Mouse (Mus musculus): ENCODE measurements around the gene Tagln2. TPM values are rescaled to one million over a fixed set of nuclear protein-coding genes. Genes with fewer than 3 reads are reported as not detected.

The Tagln2 gene
- polyA plus RNA-seq, 1 experiment: 837 TPM

DNA sequence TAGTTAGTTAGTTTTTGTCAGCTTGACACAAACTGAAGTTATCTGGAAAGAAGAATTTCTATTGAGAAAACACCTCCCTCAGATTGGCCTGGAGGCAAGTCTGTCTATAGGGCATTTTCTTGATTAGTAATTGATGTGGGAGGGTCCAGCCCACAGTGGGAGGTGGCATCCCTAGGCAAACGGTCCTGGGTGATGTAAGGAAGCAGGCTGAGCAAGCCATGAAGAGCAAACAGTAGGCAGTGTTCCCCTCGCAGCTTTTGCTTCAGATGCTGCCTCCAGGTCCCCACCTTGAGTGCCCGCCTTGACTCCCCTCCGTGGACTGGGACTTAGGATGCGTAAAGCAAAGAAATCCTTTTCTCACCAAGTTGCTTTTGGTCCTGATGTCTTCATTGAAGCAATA lies 9.4 kb downstream of the Tagln2 start:
- no peak for TF ChIP-seq GATA1 (IDR thresholded peaks at IDR 0.05; ENCODE audit: low read length)

DNA sequence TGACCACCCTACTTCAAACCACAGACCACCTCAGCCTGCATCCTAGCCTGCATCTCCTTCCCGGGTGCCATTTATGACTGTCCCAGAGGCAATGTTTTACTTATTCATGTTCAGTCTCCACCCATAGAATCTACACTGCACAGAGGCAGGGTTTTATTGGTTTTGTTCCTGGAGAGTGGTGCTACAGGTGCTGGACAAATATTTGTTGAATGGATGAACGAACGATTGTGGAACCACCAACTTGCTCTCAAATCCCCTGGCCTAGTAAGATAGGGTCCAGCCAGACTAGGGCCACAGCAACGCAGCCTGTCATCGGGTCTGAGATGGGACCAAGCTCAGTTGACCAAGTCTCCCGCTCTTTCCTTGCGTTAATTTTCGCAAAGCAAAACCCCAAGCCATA lies 10.1 kb downstream of the Tagln2 start:
- no peak for TF ChIP-seq GATA1 (IDR thresholded peaks at IDR 0.05; ENCODE audit: low read length)

DNA sequence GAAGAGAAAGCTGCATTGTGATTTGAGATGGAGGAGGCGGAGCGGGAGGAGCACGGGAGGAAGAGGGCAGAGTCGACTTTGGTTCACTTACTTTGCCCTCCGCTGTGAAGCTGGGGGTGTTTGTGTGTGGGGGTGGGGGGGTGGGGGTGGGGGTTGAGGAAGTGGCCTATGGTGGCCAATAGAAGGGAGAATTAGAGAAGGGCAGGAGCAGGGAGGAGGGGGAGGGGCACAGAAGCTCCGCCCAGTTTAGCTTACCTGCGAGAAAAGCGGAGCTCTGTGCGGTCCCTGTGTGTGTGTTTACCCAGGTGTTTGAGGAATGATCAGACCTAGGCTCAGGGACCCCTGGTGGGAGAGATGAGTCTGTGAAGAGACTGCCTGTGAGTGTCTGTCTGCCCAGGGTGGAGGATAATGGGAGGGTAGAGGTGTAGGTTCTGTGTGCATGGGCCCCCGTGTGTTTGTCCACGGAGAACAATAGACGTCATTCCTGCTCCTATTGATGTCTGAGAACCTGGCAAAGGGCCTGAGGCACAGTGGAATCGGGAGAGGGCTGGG lies 10.7 kb downstream of the Tagln2 start:
- no peak for TF ChIP-seq GATA1 (IDR thresholded peaks at IDR 0.05; ENCODE audit: low read length)

DNA sequence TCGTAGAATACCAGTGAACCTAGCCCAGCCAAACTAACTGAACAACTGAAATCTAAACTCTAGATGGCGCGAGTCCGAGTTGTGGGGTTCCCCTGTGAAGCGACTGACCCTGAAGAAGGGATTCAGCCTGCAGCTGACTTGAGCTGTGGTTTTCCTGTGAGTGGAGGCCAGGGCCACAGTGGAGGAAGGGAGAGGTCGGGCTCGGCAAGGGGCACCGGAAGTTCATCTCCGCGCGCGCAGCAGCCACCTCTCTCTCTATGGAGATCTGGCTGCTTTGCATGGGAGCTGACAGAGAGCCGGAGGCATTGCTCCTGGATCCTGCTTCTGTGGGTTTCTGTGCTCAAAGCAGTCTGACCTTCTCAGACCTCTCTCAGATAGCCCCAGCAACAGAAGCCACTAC lies 13.1 kb downstream of the Tagln2 start:
- TF ChIP-seq GATA1 (IDR thresholded peaks at IDR 0.05; ENCODE audit: low read length): no peak

DNA sequence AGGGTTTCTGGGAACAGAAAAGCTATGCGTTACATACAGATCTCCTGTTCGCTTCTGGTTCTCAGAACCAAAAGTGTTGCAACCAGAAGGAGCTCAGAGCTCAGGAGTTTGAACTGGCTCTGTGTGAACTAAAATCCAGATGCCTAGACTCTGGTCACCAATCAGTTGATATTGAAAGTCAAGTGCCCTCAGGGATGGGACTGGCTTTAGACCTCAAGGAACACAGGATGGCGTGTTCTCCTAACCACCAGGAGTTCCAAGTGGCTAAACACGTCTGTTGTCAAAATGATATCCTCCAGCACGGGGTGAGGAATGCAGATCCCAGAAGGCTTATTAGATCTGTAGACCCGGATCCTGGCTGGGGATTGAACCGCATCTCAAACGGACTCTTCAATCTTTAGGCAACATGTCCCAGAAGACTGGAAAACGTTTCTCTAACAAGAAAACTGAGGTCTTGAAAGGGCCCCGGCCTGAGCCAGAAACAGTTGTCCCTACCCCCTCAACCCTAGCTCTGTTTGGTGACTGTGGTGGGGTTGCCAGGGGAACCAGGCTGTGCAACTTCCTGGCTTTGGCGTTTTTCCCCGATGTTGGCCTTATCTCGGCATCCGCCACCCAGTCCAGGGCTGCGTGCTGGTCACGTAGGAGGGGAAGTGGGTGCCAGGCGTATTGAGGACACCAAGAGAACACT lies 13.8 kb downstream of the Tagln2 start:
- TF ChIP-seq GATA1 (IDR thresholded peaks at IDR 0.05; ENCODE audit: low read length): peak; percentile 17

DNA sequence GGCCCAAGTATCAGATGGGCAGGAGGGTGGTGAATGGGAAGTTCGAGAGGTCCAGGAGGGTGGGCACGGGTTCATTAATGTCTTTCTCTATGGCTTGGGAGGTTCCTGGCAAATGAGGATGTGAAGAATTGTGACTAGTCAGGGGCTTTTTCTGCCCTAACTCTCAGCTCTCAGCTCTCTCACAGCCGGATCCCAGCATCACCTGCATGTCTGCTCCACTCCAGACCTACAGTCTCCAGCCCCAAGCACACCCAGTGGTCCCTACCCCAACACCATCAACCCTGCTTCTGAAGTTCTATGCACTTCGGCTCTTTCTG lies 14.3 kb downstream of the Tagln2 start:
- no peak for TF ChIP-seq GATA1 (IDR thresholded peaks at IDR 0.05; ENCODE audit: low read length)

DNA sequence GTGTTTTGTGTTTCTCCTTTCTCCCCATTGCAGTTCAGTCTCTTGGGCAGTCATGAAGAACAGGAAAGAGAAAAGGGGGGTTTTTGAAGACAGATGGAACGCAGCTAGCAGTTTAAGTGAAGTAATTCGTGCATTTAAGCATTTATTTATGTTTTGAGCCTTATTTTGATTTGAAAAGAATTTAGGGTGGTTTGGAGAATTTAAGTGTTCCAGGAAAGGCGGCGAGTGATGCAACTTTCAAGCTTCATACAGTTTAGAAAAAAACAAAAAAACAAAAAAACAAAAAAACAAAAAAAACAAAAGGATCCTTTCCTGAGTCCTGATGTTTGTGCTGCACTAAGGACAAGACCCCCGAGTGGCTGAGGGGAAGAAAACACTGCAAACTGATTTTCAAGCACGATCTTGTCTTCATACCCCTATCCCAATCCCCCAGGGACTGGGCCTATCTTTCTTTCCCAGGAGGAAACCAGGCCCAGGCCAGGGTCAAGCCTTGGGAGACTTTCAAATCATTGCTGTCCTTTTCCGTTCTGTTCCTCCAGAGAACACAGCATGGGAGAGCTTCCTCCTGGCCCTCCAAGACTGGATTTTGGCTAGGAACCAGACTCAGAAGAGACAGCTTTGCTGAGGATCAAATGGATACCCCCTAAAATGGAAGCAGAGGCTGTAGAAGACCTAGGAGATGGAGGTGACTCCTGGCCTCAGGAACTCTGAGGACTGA lies 14.9 kb downstream of the Tagln2 start:
- no peak for TF ChIP-seq GATA1 (IDR thresholded peaks at IDR 0.05; ENCODE audit: low read length)

DNA sequence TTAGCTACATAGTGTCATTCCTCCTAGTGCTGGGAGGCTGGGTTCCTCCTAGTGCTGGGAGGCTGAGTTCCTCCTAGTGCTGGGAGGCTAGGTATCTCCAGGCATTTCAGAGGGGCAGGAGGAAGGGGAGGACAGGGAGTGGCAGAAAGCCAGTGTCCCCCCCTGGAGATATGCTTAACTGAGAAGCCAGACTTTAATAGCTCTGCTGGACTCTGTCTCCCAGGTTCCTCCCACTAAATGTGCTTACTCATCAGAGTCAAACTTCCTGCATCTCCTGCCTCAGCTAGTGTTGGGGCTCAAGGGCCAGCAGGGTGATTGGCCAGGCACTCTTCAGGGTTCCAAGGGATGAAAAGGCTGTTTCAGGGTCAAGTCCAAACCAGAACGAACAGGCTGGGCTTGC lies 15.5 kb downstream of the Tagln2 start:
- TF ChIP-seq GATA1 (IDR thresholded peaks at IDR 0.05; ENCODE audit: low read length): no peak

DNA sequence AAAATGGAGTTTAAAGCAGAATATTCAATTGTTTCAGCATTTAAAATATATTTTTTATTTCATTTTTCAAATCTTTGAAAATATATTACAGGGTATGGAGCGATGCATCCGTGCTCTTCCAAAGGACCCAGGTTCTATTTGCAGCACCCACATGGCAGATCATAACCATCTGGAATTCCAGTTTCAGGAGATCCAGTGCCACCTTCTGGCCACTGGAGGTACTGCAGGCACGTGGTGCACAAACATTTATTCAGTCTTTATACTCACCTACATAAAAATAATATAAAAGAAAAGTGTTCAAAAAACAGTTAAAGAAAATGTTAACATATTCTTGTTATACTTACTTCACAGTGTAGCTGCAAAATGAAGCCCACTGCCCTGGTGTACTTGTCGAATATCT lies 18.2 kb downstream of the Tagln2 start:
- no peak for TF ChIP-seq GATA1 (IDR thresholded peaks at IDR 0.05; ENCODE audit: low read length)

DNA sequence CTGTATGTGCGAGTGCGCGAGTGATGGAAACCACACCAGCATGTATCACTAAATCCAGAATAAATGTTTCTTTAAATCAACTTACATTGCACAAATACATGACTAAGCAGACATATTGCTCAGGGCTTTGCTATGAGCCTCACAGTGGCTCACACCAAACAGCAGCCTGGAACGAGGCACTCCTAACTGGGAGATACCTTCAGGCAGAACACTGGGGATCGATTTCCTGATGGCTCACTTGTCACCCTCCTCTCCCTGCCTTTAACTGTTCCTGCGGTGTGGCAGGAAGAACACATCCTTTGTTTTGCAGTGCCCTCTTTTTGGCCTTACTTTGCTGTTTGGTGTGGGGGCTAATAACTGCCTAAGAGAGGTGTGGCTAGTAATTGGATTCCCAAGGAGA lies 19.8 kb downstream of the Tagln2 start:
- TF ChIP-seq GATA1 (IDR thresholded peaks at IDR 0.05; ENCODE audit: low read length): no peak

DNA sequence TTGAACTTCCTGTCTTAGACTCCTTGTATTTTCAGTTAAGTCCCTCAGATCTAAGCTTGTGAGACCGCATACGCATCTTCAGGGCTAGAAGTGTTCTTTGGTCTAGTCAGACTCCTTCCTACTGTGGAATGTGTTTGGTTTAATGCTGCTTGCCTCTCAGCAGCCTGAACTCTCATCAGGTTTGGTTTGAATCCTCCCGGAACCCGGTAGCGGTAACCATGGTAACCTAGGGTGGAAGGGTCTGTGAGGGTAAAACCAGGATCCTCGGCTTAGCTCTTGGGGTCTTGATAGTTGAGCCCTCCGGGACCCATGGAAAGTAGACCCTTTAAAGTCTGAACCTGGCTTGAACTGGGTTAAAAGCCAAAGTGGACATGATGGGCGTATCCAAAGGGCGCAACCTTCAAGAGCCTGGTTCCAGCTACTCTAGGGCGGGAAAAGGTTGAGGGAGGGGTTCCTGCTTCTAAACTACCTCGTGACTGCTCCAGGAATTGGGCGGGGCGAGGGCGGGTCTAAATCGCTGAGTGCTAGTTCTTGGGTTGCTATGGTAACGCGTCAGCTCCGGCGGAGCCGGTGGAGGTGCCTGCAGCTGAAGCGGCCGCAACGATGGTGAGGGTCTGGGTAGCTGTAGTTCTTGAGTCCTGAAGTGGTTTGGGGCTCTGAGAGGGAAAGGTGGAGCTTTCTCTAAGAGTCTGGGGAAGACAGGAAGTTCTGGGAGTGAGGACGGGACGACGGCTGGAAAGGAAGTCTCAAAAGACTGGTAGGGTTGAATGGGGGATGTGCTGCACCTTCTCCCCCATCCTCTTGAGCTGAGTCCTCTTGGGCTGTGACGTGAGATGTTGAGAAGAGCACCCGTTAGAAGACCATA lies 21.0 kb downstream of the Tagln2 start, which contains the start of gene Cfap45:
Gene Cfap45, plus strand, starts transcription at position 226 of the 865 bp plus-strand sequence.
- TF ChIP-seq GATA1 (IDR thresholded peaks at IDR 0.05; ENCODE audit: low read length): no peak

DNA sequence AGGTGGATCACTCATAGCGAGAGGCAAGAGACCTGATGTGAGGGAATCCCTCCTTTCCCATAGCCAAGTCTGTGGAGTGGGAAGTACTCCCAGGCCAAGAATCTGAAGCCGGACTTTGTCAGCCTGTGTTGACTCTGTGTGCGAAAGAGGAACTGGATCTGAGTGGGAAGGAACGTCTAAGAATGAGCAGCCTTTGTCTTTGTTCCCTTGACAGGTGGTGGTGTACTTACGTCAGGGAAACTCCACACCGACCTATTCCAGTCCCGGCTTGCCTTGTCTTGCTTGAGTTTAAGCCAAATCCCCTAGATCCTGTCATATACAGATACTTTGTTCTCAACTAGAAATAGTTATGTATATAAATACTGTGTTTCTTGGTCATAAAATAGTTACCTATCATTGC lies 22.7 kb downstream of the Tagln2 start:
- TF ChIP-seq GATA1 (IDR thresholded peaks at IDR 0.05; ENCODE audit: low read length): no peak

DNA sequence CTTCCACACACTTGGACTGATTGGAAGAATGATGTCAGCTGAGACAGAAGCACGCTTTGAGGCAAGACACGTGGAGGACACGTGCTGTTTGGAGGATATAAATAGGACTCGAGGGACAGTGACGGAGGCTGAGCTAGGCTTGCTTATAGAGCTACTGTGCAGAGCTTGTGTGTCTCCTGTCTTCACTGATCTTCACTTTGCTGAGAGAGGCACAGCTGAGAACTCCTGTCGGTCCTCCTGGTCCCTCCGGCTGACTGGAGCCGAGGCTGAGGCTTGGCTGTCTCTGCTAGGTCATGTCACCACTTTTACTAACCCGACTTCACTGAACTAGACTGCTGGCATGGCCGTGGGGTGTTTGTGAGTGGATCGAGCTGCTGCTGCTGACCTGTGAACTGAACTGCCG lies 23.9 kb downstream of the Tagln2 start:
- TF ChIP-seq GATA1 (IDR thresholded peaks at IDR 0.05; ENCODE audit: low read length): no peak

DNA sequence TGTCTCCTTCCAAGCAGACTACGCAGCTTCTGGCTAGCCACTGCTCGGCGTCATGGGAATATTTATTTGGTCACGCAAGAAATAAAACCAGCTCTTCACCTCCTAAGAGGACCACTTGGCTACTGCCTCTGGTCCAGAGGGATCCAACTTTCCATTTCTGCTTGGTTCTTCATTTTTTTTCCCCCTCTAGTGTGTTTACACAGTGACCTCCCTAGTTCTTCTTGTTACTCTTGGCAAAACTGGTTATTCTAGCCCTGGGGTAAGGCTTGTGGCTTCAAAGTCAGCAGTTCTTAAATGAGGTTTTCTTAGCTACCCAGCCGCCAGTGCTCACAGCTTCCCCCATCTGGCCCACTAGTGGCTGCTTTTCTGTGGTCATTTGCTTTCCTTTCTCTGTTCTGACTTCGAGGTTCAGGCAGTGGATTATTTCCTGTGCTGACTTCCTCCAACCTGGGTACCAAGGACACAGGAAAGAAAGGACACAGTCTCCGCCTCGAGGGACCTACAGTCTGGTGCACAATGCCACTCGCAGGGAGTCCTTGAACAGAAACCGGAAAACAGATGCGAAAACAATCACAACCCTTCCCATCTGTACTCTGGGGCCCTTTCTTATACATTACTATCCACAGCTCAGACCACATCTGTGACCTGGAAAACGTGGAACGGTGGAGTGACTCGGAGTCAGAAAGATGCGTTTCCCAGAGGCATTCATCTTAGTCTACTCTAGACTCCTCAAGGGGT lies 25.3 kb downstream of the Tagln2 start:
- no peak for TF ChIP-seq GATA1 (IDR thresholded peaks at IDR 0.05; ENCODE audit: low read length)

DNA sequence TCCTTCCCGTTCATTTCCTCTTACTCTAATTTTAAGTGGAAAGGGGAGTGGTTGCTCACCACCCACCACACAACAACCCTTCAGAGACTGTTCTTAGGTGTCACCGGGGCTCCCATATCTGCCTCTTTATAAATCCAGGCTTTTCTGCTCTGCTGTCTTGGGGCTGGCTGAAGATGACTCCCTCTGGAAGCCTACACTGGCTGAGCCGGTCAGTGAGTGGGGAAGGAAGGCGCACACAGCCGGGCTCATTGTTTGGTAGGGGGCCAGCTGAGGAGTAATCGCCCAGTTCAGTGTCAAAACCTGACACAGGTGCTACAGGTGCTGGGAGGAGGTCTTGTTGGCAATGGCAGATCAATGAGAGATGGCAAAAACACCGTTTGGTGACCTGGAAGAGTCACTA lies 26.1 kb downstream of the Tagln2 start:
- no peak for TF ChIP-seq GATA1 (IDR thresholded peaks at IDR 0.05; ENCODE audit: low read length)

All from G1E-ER4 (cell line).